Mouse (Mus musculus): ENCODE results near the gene Zfp354b.

DNA sequence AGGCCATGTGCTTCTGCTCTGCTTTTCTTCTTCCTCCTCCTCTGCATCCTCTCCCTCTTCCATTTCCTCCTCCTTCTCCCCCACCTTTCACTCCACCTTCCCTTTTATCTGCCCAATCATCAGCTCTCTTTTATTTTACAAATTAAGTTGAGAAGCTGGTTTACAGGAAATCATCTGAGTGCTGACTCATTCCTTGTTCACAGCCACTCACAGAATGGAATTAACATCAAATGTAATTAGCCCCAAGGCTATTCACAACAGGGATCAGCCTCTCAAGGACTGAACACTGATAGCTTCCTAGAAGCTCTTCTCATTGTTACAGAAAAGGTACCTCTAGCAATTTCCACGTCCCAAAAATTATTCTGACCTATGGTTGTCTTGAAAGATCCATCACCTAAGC lies 34.1 kb downstream of the Zfp354b start:
- TF ChIP-seq CTCF (IDR thresholded peaks at IDR 0.05; ENCODE audit: control insufficient read depth, insufficient read depth, insufficient replicate concordance, low read depth, low read length) = no peak
- TF ChIP-seq POLR2A (IDR thresholded peaks at IDR 0.05; ENCODE audit: control insufficient read depth, low read depth, low read length) = no peak
